Mouse (Mus musculus) embryonic stem cell, embryonic (primary cell): ENCODE measurements around the gene Osbpl3.

Source experiments
- CTCF ChIA-PET, 4 experiments: fragments of 300-600 bp in 2 of 4; fragments of 350-600 bp in 2 of 4; sonication (Branson Sonifier 250); formaldehyde crosslinking; loops; one replicate each; lab custom pipeline; 2022; ENCODE audit warnings: inconsistent platforms in 2 of 4; lab: Charles Lee
- POLR2A ChIA-PET, 4 experiments: fragments of 300-600 bp in 2 of 4; fragments of 350-600 bp in 2 of 4; sonication (Branson Sonifier 250); formaldehyde crosslinking; loops; one replicate each; lab custom pipeline; 2022; ENCODE audit warnings: antibody characterized with exemption in 4 of 4, inconsistent platforms in 1 of 4; lab: Charles Lee

Gene Osbpl3

GRCm38 (mm10) chr6:50368502-50369292 is 87.3 kb downstream of the Osbpl3 start:
- POLR2A ChIA-PET = no interaction called here

GRCm38 (mm10) chr6:50367836-50368235 is 88.2 kb downstream of the Osbpl3 start:
- CTCF ChIA-PET = no interaction called here
- POLR2A ChIA-PET = no interaction called here

More at GRCm38 (mm10) chr6:50368502-50369292, 87.3 kb downstream of the Osbpl3 start:
- CTCF ChIA-PET = no interaction called here

DNA sequence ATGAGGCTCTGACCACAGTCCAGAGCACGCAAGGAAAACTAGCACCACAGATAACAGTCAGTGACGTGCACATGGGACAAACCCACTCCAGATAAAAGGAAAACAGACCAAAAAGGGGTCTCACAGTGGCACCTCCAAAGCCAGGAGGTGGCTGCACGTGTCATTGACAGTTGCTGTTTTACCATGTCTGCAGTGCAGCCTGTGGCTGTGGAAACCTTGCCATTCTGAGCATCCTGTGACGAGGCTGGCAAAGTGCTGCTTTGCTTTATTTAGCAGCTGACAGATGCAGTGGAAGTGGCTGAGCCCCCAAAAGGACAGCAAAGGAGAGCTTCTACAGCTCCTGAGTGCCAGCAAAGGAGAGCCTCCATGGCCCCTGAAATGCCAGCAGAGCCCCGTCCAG is 89.3 kb downstream of the Osbpl3 start:
- POLR2A ChIA-PET = interaction anchor here in 1 of 4 experiments (0.7 kb wide), 1 partner anchor 9 kb away, joined by 3 read pairs; no protein-coding TSS in a partner anchor
- CTCF ChIA-PET = no interaction called here

GRCm38 (mm10) chr6:50366319-50366718 is 89.7 kb downstream of the Osbpl3 start:
- ChIA-PET CTCF (no interaction called here), POLR2A (interaction anchor here in 1 of 4 experiments (0.7 to 0.8 kb wide), 2 partner anchors 8 kb away, joined by 3 read pairs; no protein-coding TSS in a partner anchor)

- POLR2A ChIA-PET = interaction anchor here in 1 of 4 experiments (1.4 kb wide), 1 partner anchor 14 kb away, joined by 4 read pairs; no protein-coding TSS in a partner anchor
- CTCF ChIA-PET = interaction anchor here in 1 of 4 experiments (1.7 kb wide), 1 partner anchor 59 kb away, joined by 4 read pairs; no protein-coding TSS in a partner anchor
Measured at GRCm38 (mm10) chr6:50364364-50364763, 91.6 kb downstream of the Osbpl3 start.

GRCm38 (mm10) chr6:50363385-50363784 is 92.6 kb downstream of the Osbpl3 start:
- ChIA-PET CTCF (no interaction called here), POLR2A (interaction anchor here in 1 of 4 experiments (1.4 kb wide), 1 partner anchor 15 kb away, joined by 4 read pairs; no protein-coding TSS in a partner anchor)

- POLR2A ChIA-PET = no interaction called here
- CTCF ChIA-PET = no interaction called here
Measured at GRCm38 (mm10) chr6:50362704-50363261, 93.2 kb downstream of the Osbpl3 start.

DNA sequence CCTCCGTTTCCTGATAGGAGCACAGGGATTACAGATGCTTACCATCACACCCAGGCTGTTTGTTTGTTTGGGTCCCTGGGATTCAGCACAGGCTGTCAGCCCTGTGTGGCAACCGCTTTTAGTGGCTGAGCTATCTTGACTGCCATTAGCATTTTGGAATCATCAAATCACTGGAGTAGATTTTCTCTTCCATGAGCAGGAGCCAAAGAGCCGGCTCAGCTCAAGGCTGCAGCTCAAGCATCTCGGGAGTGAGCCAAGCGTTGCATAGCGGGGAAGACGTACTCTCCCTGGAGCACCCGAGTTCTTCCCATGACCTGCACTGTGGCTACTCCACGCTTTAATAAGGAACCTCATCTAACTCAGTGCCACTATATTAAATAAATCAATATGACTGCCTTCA is 93.8 kb downstream of the Osbpl3 start:
- ChIA-PET POLR2A (no interaction called here), CTCF (no interaction called here)

DNA sequence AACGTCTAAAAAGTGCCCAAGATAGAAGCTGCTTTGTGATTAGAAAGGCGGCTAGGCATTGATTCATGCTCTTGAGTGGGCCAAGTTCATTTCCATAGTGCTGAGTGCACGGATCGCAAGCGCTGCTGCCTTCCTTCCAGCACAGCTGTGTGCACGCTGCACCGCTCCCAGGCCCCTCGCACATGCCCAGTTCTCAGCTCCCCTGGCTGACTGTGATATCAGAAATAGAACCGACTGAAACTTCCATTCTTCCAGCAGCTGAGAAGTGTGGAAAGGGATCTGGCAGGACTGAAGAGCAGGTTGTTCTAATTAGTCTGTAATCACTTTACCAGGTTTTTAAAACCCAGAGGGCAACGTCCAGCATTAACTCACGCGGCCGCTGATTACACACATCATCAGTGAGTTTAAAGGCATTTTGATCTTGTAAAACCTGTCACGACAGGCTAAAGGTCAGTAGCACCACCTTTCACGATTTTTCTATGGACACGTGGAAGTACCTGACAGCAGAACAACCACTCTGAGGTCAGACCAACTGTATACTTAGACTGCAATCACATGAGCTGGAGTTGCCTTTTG is 97.8 kb downstream of the Osbpl3 start:
- POLR2A ChIA-PET = interaction anchor here in 2 of 4 experiments (0.7 to 1.5 kb wide), 4 partner anchors 9 to 241 kb away, joined by 3 read pairs; no protein-coding TSS in a partner anchor
- CTCF ChIA-PET = interaction anchor here in 2 of 4 experiments (0.6 to 1.6 kb wide), 2 partner anchors 46 to 51 kb away, joined by 3 read pairs; no protein-coding TSS in a partner anchor

GRCm38 (mm10) chr6:50354688-50355660 is 101.0 kb downstream of the Osbpl3 start:
- ChIA-PET POLR2A (interaction anchor here in 2 of 4 experiments (0.8 kb wide), 2 partner anchors 18 to 212 kb away, joined by 3 read pairs; partner anchors contain the start of gene Cycs (in 1 of the 2)), CTCF (interaction anchor here in 1 of 4 experiments (1.4 kb wide), 1 partner anchor 50 kb away, joined by 3 read pairs; no protein-coding TSS in a partner anchor)

- CTCF ChIA-PET = no interaction called here
Measured at GRCm38 (mm10) chr6:50352812-50353211, 103.2 kb downstream of the Osbpl3 start.

DNA sequence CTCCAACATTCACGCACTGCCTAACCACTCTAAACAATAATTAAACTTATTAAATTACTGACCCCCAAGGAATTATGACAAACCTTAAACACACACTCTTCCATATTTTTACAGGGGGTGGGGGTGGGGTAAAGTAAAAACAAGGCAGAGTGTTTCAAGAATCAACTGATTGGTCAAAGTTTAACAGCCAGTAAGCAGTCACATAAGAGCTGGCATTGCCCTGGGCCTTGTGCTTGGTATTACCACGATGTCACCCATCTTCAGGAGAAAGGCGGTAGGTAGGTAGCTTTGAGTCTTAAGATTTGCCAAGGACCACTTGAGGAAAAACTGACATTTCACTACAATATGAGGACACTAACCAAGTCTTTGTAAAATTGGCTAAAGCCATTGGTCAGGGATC is 105.1 kb downstream of the Osbpl3 start:
- CTCF ChIA-PET = interaction anchor here in 1 of 4 experiments (0.6 kb wide), 1 partner anchor 38 kb away, joined by 3 read pairs; no protein-coding TSS in a partner anchor
- POLR2A ChIA-PET = interaction anchor here in 1 of 4 experiments (0.7 kb wide), 1 partner anchor 1434 kb away, joined by 9 read pairs; no protein-coding TSS in a partner anchor

More at GRCm38 (mm10) chr6:50352812-50353211, 103.2 kb downstream of the Osbpl3 start:
- POLR2A ChIA-PET = interaction anchor here in 1 of 4 experiments (0.5 kb wide), 1 partner anchor 919 kb away, joined by 3 read pairs; no protein-coding TSS in a partner anchor

DNA sequence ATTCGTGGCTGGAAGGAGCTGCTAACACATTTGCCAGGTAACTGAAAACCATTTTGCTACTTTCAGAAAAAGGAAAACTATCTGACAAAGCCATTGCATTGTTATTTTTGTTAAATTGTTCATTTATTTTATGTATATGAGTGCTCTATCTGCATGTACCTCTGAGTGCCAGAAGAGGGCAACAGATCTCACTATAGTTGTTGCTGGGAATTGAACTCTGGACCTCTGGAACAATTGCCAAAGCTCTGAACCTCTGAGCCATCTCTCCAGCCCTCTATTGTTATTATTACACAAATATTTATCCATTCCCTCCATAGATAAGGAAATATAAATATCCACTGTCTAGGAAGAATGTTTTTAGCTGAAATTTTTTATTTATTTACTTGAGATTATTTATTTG is 107.4 kb downstream of the Osbpl3 start:
- ChIA-PET CTCF (interaction anchor here in 2 of 4 experiments (0.5 to 2.6 kb wide), 3 partner anchors 36 to 188 kb away, joined by 3 to 10 read pairs (median 5); no protein-coding TSS in a partner anchor), POLR2A (no interaction called here)

DNA sequence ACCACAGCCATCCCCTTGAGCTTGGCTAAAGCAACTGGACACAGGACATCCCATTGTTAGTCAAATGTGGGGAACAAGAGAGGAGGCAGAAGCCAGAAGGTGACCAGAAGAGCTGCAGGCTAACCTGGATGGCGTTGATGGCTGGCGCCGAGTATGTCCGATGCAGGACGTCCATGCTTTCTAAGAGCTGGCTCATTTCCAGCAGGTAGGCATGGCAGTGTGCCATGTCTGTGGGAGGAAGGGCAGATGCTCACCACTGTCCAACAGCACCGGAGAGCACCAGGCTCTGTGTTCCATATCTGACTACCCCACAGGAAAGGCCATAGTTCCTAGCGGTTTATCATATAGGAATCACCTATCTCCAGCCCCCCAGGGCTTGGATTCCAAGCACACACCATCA is 109.8 kb downstream of the Osbpl3 start:
- CTCF ChIA-PET = interaction anchor here in 2 of 4 experiments (0.7 to 1.8 kb wide), 3 partner anchors 12 to 190 kb away, joined by 3 to 5 read pairs (median 3); no protein-coding TSS in a partner anchor
- POLR2A ChIA-PET = no interaction called here

DNA sequence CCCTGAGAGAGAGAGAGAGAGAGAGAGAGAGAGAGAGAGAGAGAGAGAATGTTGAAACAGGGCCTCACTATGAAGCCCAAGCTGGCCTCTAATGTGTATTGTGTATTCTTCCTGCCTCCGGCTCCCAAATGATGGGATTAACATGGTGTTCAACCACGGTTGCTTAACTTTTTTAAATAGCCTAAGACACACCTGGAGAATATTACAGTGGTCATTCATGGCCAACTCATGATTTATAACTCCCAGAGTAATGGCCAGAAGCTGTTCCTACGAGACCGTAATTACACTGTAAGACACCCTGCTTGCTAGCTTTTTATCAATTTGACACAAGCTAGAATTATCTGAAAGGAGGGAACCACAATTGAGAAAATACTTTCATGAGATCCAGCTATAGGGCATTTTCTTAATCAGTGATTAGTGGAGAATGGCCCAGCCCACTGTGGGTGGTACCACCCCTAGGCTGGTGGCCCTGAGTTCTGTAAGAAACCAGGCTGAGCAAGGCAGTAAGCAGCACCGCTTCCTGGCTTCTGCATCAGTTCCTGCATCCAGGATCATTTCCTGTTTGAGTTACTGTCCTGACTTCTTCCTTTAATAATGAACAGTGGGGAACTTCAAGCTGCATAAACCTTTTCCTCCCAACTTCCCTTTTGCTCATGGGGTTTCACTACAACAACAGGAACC is 115.6 kb downstream of the Osbpl3 start:
- CTCF ChIA-PET = no interaction called here
- POLR2A ChIA-PET = interaction anchor here in 1 of 4 experiments (0.6 kb wide), 1 partner anchor 65 kb away, joined by 3 read pairs; no protein-coding TSS in a partner anchor

- POLR2A ChIA-PET = no interaction called here
- CTCF ChIA-PET = no interaction called here
Measured at GRCm38 (mm10) chr6:50337431-50337830, 118.6 kb downstream of the Osbpl3 start.

- POLR2A ChIA-PET = no interaction called here
Measured at GRCm38 (mm10) chr6:50336376-50336775, 119.6 kb downstream of the Osbpl3 start.

More at GRCm38 (mm10) chr6:50336376-50336775, 119.6 kb downstream of the Osbpl3 start:
- CTCF ChIA-PET = no interaction called here
